Mouse (Mus musculus) urinary bladder, postnatal 25 days (tissue): ENCODE results near the gene Ssr4.
"Not testable (repeated sequence)": the region's sequence is repeated elsewhere in the genome, so short reads cannot be mapped to it uniquely, and the experiment has no call there.

Experiments used
- DNase-seq: peaks from one replicate; pipeline ENCODE4 v3.0.0; 2022; ENCODE audit warnings: low spot score

Ssr4 gene

GRCm38 (mm10) chrX:73786364-73787224, at the start of gene Ssr4, which contains the start of gene Idh3g:
Gene Ssr4 (plus strand): TSS chrX:73787028.
Gene Idh3g (minus strand): TSS chrX:73786897.
- peak; percentile 86 for DNase-seq

- DNase-seq: no peak
Measured at GRCm38 (mm10) chrX:73738155-73738554, 48.7 kb upstream of the Ssr4 start.

GRCm38 (mm10) chrX:73739151-73739550, 47.7 kb upstream of the Ssr4 start:
- no peak for DNase-seq

GRCm38 (mm10) chrX:73739841-73740240, 47.0 kb upstream of the Ssr4 start:
- not testable (repeated sequence) for DNase-seq

GRCm38 (mm10) chrX:73744774-73745481, 41.9 kb upstream of the Ssr4 start:
- DNase-seq: no peak

- DNase-seq: no peak
Measured at GRCm38 (mm10) chrX:73748977-73749376, 37.9 kb upstream of the Ssr4 start.

GRCm38 (mm10) chrX:73756334-73757140, 30.3 kb upstream of the Ssr4 start, which contains the start of gene Plxnb3:
Gene Plxnb3 (plus strand): TSS chrX:73757090.
- DNase-seq: no peak

GRCm38 (mm10) chrX:73758611-73759290, 28.1 kb upstream of the Ssr4 start:
- DNase-seq: no peak

GRCm38 (mm10) chrX:73765311-73765710, 21.5 kb upstream of the Ssr4 start:
- DNase-seq: no peak

GRCm38 (mm10) chrX:73767267-73767666, 19.6 kb upstream of the Ssr4 start:
- no peak for DNase-seq

GRCm38 (mm10) chrX:73774168-73774760, 12.6 kb upstream of the Ssr4 start, which contains the start of gene Srpk3:
Gene Srpk3 (plus strand): TSS chrX:73774405.
- DNase-seq: no peak

GRCm38 (mm10) chrX:73774802-73775483, 11.9 kb upstream of the Ssr4 start:
- DNase-seq: no peak

- DNase-seq: no peak
Measured at GRCm38 (mm10) chrX:73782227-73782626, 4.6 kb upstream of the Ssr4 start.

- DNase-seq: no peak
Measured at GRCm38 (mm10) chrX:73785666-73786065, 1.2 kb upstream of the Ssr4 start.

GRCm38 (mm10) chrX:73787225-73787558, 364 bp downstream of the Ssr4 start:
- DNase-seq: no peak

GRCm38 (mm10) chrX:73788501-73788900, 1.7 kb downstream of the Ssr4 start:
- no peak for DNase-seq

- no peak for DNase-seq
Measured at GRCm38 (mm10) chrX:73793039-73793438, 6.2 kb downstream of the Ssr4 start.

GRCm38 (mm10) chrX:73793505-73793904, 6.7 kb downstream of the Ssr4 start:
- DNase-seq: no peak

GRCm38 (mm10) chrX:73797511-73797910, 10.7 kb downstream of the Ssr4 start:
- DNase-seq: no peak

- peak; percentile 62 for DNase-seq
Measured at GRCm38 (mm10) chrX:73798502-73798901, 11.7 kb downstream of the Ssr4 start.

- no peak for DNase-seq
Measured at GRCm38 (mm10) chrX:73805814-73806213, 19.0 kb downstream of the Ssr4 start.
